9 mouse cellular contexts compared by ENCODE assay signal in the genomic region with DNA sequence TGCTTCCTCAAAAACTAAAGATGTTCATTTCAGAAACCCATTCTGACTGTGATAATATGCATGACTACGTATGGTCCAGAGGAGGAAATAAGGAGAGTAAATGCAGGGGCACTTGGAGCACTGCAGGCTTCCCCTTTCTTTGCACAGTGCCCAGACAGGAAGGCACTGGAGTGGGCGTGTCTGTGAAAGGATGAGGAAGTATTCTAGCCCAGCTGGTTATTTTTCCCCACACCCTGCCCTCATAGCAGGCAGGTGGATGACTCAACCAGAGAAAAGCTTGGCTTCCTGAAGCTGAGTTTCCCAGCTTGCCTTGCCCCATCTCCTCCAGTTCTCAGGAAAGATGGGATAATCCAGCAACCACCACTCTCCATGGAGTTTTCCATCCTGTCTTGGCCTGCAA. TPM values are rescaled to one million over a fixed set of nuclear protein-coding genes. Genes with fewer than 3 reads are reported as not detected.
DNase-seq lines count a peak whose midpoint lies in the region; TF ChIP-seq lines count a peak whose summit lies in the region.
"Had no signal": no experiment of that assay in that cellular context is flagged by ENCODE, and none has a peak within 500 bp of the region (broad histone marks: within the 10 kb centered on the region; RNA-seq: fewer than 3 reads in every experiment).

No protein-coding gene starts in this region.

- peak overlapping the region; percentile 81; the same call in 1 of the 2 replicates for H3K27ac ChIP-seq in embryonic fibroblast, embryonic 13.5 days (ENCODE audit: insufficient read depth, low read length)
- no peak overlapping the region for H3K27ac ChIP-seq in limb, embryonic 10.5 days
- H3K27ac ChIP-seq: embryonic facial prominence, embryonic 13.5 days had no signal

- DNase-seq in spleen, adult 18-20 months = peak; percentile 26 to 35
- DNase-seq in spleen, adult 12 weeks (ENCODE audit: low spot score) = no peak
- peak; percentile 22 to 51 for DNase-seq in kidney, postnatal 25 days
- DNase-seq in right cerebral cortex, postnatal 10 days (ENCODE audit: low spot score in 2 of 2) = peak; percentile 52 to 57
- no peak for DNase-seq in limb, embryonic 10.5 days (ENCODE audit: low spot score)
- DNase-seq in cerebellum, postnatal 4 days (ENCODE audit: low spot score in 2 of 2) = no peak

- peaks cover 26% of the 10 kb centered on the region for H3K4me1 ChIP-seq in embryonic fibroblast, embryonic 13.5 days (ENCODE audit: control insufficient read depth, insufficient read depth, low read length)
- H3K4me1 ChIP-seq in limb, embryonic 10.5 days = no peaks in the 10 kb centered on the region

- no peak for TF ChIP-seq CTCF in embryonic fibroblast, embryonic 13.5 days (IDR thresholded peaks at IDR 0.05; ENCODE audit: borderline replicate concordance, insufficient read depth, low read length)

- H3K27me3 ChIP-seq in limb, embryonic 10.5 days (ENCODE audit: low read depth, poor library complexity, severe bottlenecking) = no peaks in the 10 kb centered on the region
- H3K27me3 ChIP-seq: embryonic facial prominence, embryonic 13.5 days had no signal

- H3K36me3 ChIP-seq in limb, embryonic 10.5 days = peaks cover 7% of the 10 kb centered on the region

- no peak overlapping the region for H3K4me3 ChIP-seq in embryonic fibroblast, embryonic 13.5 days (ENCODE audit: insufficient read depth, low read length)
- no peak overlapping the region for H3K4me3 ChIP-seq in limb, embryonic 10.5 days
- H3K4me3 ChIP-seq: embryonic facial prominence, embryonic 13.5 days; myocyte had no signal

- TF ChIP-seq POLR2A in embryonic fibroblast, embryonic 13.5 days (IDR thresholded peaks at IDR 0.05; ENCODE audit: low read depth, low read length) = no peak

- H3K9me3 ChIP-seq in limb, embryonic 10.5 days (replicated peaks) = no peaks in the 10 kb centered on the region
- H3K9me3 ChIP-seq: embryonic facial prominence, embryonic 13.5 days had no signal

- WGBS in limb, embryonic 10.5 days = 78% methylated on average over 2 of the region's 2 CpGs

RNA-seq across cellular contexts. Expression of a gene that starts 34.6 kb away (rescaled TPM):
- polyA plus RNA-seq in embryonic fibroblast, embryonic 13.5 days (2011; ENCODE audit: insufficient read length, low read depth, missing spikeins) = 318 and 370 TPM in 2 replicates
- 202 and 211 TPM in 2 replicates for polyA plus RNA-seq in limb, embryonic 10.5 days (2016; fragmentation: Nextera tagmentation; extraction: Ambion mirVana)

Comparison
In these comparisons a context has a peak if more than half of its experiments do, and no peak if none do; other contexts are left out.
1. DNase-seq: peak in spleen, adult 18-20 months (2 of 2), kidney, postnatal 25 days (2 of 2) and right cerebral cortex, postnatal 10 days (2 of 2); none in spleen, adult 12 weeks (single experiment), limb, embryonic 10.5 days (single experiment) and cerebellum, postnatal 4 days (0 of 2).